Mouse (Mus musculus) liver, postnatal 0 days (tissue): ENCODE measurements around the gene Bach2.

Source experiments
- CTCF ChIP-seq: sonication (generic); IDR thresholded peaks from 2 replicates; pipeline ENCODE4 v1.5.1; 2016; ENCODE audit warnings: antibody characterized with exemption, low read depth
- EP300 ChIP-seq: IDR thresholded peaks from 2 replicates; pipeline ENCODE4 v1.6.1; 2016; ENCODE audit warnings: antibody characterized with exemption, low read depth, mild to moderate bottlenecking

GRCm38 (mm10) chr4:32414959-32415358 lies 176.4 kb downstream of the Bach2 start:
- no peak for TF ChIP-seq CTCF
- no peak for TF ChIP-seq EP300
